Mouse (Mus musculus) C3H10T1/2 (cell line): ENCODE data around the gene Lrsam1. TPM values are rescaled to one million over a fixed set of nuclear protein-coding genes. Genes with fewer than 3 reads are reported as not detected.

Experiments used
- polyA plus RNA-seq, 2 experiments: library from polyadenylated mRNA; unstranded; fragments of >200 nt; fragmentation: generic; extraction: Trizol; gene quantifications; one replicate each; pipeline ENCODE4 v1.2.1; 2012; ENCODE audit warnings: missing spikeins in 2 of 2

Lrsam1 gene
- 10 to 100 TPM in 1 of 2 experiments, 1 to 10 TPM in 1; 3.3 to 13.3 TPM for polyA plus RNA-seq

DNA sequence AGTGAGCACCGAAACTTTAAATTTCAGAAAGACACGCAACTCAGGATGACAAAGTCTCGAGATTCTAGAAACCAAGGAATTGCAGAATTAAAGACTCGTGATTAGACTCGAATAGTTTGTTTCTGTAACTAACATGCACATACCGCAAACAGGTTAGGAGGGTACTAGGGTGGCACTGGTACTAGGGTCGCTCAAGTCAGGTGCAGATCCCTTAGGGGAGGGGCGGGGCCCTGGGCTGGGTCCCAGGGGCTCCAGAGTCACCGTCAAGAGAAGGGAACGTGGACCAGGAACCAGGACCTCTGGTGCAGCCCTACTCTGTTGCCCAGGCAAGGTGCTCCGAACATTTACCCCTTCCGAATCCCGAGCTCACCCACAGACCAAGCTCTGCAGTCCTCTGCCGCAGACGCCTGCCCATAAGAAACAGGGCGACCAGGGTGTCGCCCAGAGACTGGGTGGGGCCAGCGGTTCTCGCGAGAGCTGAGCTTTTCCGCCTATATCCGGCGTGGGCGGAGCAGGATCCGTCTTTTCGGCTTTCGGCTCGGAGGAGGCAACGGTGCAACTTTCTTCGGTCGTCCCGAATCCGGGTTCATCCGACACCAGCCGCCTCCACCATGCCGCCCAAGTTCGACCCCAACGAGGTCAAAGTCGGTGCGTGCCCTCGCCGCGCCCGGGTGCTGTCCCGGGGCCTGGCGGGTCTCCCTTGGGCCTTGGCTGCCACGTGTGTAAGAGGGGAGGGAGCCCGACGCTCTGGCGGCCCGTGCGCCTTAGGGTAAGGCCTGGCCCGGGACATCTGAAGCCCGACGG lies at the start of gene Lrsam1, which contains the start of gene Rpl12:
TSS of gene Lrsam1 (minus strand) at position 423 of the 804 bp plus-strand sequence.
TSS of gene Rpl12 (plus strand) at position 368 of the 804 bp plus-strand sequence.

DNA sequence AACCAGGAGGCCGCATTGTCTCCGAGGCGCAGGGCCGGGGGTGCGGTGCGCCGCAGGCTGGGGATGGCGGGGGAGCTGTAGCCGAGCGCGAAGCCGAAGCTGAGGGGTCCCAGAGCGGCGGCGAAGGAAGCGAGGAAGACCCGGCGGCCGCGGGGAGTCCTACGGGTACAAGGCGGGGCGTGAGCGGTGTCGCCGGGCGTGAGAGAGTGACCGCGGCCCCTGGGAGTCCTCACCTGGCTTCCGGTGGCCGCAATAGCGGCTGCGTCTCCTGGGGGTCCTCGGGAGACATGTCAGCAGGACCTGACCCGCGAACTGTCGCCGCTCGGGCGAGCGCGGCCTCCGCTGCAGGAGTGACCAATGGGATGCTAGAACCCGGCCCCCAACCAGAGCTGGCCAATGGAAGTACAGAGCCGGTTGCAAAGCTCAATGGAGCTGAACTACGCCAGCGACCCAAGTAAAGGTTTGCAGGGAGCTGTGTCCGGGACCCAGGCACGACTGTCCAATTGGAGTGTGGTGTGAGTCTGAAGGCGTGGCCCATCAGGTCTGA lies 20.4 kb upstream of the Lrsam1 start, which contains the start of gene Slc2a8:
TSS of gene Slc2a8 (minus strand) at position 359 of the 547 bp plus-strand sequence.

DNA sequence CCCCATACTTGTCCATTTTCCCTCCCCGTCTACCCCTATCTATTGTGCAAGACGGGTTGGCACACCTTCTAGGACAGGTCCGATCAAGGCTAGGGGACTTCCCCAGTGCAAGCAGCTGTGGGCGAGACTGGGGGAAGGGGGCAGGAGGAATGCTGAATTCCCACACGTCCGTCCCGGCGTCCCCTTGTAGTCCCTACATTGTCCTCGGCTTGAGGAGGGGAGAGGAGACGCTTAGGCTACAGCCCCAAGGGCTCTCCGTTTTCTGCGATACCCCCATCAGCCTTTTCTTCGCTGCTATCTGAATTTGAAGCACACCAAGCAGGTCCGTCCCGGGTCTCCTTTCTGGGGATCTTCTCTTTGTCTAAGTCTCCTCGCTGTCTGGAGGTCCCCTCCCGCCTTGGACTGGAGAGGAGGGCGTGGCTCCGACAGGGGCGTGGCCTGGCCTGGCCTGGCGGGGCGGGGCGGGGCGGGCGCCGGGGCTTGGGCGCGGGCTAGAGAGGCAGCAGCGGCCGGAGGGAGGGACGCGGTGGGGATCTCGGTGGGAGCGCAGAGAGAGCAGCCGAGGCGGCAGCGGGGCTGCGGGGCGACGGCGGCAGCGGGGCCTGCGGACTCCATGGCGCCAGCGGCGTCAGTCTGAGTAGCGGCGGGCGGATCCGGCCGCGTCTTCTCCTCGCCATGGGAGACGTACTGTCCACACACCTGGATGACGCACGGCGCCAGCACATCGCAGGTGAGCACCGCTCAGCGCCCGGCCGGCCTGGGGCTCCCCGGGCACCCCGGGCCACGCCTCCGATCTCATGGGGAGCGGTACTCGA lies 85.5 kb downstream of the Lrsam1 start, which contains the start of gene Fam129b:
TSS of gene Fam129b (plus strand) at position 440 of the 815 bp plus-strand sequence.

Other genes with a start within 250 kb of the Lrsam1 start
- 10 to 100 TPM; 48.2 to 76.9 TPM for gene Cdk9, start 248.5 kb downstream of the Lrsam1 start, polyA plus RNA-seq
- 10 to 100 TPM in 1 of 2 experiments, under 1 TPM in 1; 0.83 to 15.9 TPM for gene Sh2d3c, start 240.6 kb downstream of the Lrsam1 start, polyA plus RNA-seq
- gene 6330409D20Rik, start 220.6 kb downstream of the Lrsam1 start, polyA plus RNA-seq: under 1 TPM in 1 of 2 experiments, not detected in 1; 0.31 TPM
- gene Tor2a, start 204.4 kb downstream of the Lrsam1 start, polyA plus RNA-seq: 10 to 100 TPM; 20.9 to 46.0 TPM
- under 1 TPM; 0.04 to 0.38 TPM for gene Ttc16, start 186.0 kb downstream of the Lrsam1 start, polyA plus RNA-seq
- gene Ptrh1, start 185.8 kb downstream of the Lrsam1 start, polyA plus RNA-seq: 100 to 1,000 TPM in 1 of 2 experiments, 10 to 100 TPM in 1; 25.5 to 106 TPM
- under 1 TPM; 0.42 to 0.48 TPM for gene Cfap157, start 177.2 kb downstream of the Lrsam1 start, polyA plus RNA-seq
- 10 to 100 TPM; 11.8 to 23.7 TPM for gene Stxbp1, start 114.4 kb downstream of the Lrsam1 start, polyA plus RNA-seq
- gene Fam129b, start 85.5 kb downstream of the Lrsam1 start, polyA plus RNA-seq: 100 to 1,000 TPM; 154 to 177 TPM
- 1,000 to 10,000 TPM; 3,072 to 3,868 TPM for gene Rpl12, start 55 bp downstream of the Lrsam1 start, polyA plus RNA-seq
- gene Slc2a8, start 20.5 kb upstream of the Lrsam1 start, polyA plus RNA-seq: 10 to 100 TPM in 1 of 2 experiments, 1 to 10 TPM in 1; 7.0 to 18.1 TPM
- 1 to 10 TPM; 1.3 to 5.7 TPM for gene Garnl3, start 170.0 kb upstream of the Lrsam1 start, polyA plus RNA-seq